Mouse (Mus musculus): ENCODE measurements around the gene Mtmr14. TPM values are rescaled to one million over a fixed set of nuclear protein-coding genes. Genes with fewer than 3 reads are reported as not detected.

Mtmr14 gene
- polyA plus RNA-seq, 1 experiment: 19.5 TPM

- Histone ChIP-seq H3ac (ENCODE audit: control insufficient read depth, insufficient read length, low read depth) (no peak overlapping the region), H3K79me3 (ENCODE audit: low read depth) (no peaks in the 10 kb centered on the region), H3K79me2 (ENCODE audit: control insufficient read depth, insufficient read depth) (no peaks in the 10 kb centered on the region), H3K36me3 (ENCODE audit: control insufficient read depth, insufficient read depth) (peaks cover 20% of the 10 kb centered on the region), H3K27me3 (ENCODE audit: control insufficient read depth, insufficient read depth, insufficient read length) (no peaks in the 10 kb centered on the region), H3K4me3 (ENCODE audit: insufficient read depth, poor library complexity, severe bottlenecking) (no peak overlapping the region)
- no peak for TF ChIP-seq MYOD1 (IDR thresholded peaks at IDR 0.05; ENCODE audit: control insufficient read depth, insufficient read length, low read depth)
- no peak for TF ChIP-seq CTCF (IDR thresholded peaks at IDR 0.05; ENCODE audit: control insufficient read depth, insufficient read depth, insufficient read length)
- no peak for TF ChIP-seq MYOG (IDR thresholded peaks at IDR 0.05; ENCODE audit: control insufficient read depth, extremely low read depth, insufficient read length)
- no peak for TF ChIP-seq FOSL1 (IDR thresholded peaks at IDR 0.05; ENCODE audit: insufficient read depth, low read length, poor library complexity, severe bottlenecking)
- TF ChIP-seq CEBPB (IDR thresholded peaks at IDR 0.05; ENCODE audit: low read depth): no peak
- TF ChIP-seq MAX (IDR thresholded peaks at IDR 0.05): no peak
- no peak for TF ChIP-seq USF1 (IDR thresholded peaks at IDR 0.05; ENCODE audit: low read depth)
These were observed 7.9 kb downstream of the Mtmr14 start for GRCm38 (mm10) chr6:113245585-113245984.

DNA sequence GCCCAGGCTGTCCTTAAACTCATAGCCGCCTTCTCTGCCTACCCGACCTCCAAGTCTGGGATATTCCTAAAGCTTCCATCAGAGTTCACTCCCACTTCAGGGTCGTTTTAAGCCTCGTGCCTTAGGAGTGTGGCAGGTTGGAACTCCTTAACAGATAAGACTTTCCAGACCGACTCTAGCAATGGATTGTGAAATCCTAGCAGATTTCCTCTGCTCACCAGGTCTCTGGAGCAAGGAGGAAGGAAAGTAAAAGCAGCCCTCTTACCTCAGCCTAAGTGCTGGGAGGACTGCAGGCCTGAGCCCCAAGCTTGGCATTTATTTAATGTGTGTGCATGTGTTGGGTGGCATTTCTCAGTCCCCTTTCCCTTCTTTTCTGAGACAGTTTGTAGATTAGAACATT lies 13.1 kb downstream of the Mtmr14 start:
- Histone ChIP-seq H3K79me3 (ENCODE audit: low read depth) (no peaks in the 10 kb centered on the region), H3K4me3 (ENCODE audit: insufficient read depth, poor library complexity, severe bottlenecking) (no peak overlapping the region), H3K79me2 (ENCODE audit: control insufficient read depth, insufficient read depth) (no peaks in the 10 kb centered on the region), H3ac (ENCODE audit: control insufficient read depth, insufficient read length, low read depth) (no peak overlapping the region), H3K27me3 (ENCODE audit: control insufficient read depth, insufficient read depth, insufficient read length) (no peaks in the 10 kb centered on the region), H3K36me3 (ENCODE audit: control insufficient read depth, insufficient read depth) (peaks cover 29% of the 10 kb centered on the region)
- TF ChIP-seq FOSL1 (IDR thresholded peaks at IDR 0.05; ENCODE audit: insufficient read depth, low read length, poor library complexity, severe bottlenecking) (no peak), MAX (IDR thresholded peaks at IDR 0.05) (no peak), MYOD1 (IDR thresholded peaks at IDR 0.05; ENCODE audit: control insufficient read depth, insufficient read length, low read depth) (no peak), USF1 (IDR thresholded peaks at IDR 0.05; ENCODE audit: low read depth) (no peak), MYOG (IDR thresholded peaks at IDR 0.05; ENCODE audit: control insufficient read depth, extremely low read depth, insufficient read length) (no peak), CTCF (IDR thresholded peaks at IDR 0.05; ENCODE audit: control insufficient read depth, insufficient read depth, insufficient read length) (no peak), CEBPB (IDR thresholded peaks at IDR 0.05; ENCODE audit: low read depth) (no peak)

DNA sequence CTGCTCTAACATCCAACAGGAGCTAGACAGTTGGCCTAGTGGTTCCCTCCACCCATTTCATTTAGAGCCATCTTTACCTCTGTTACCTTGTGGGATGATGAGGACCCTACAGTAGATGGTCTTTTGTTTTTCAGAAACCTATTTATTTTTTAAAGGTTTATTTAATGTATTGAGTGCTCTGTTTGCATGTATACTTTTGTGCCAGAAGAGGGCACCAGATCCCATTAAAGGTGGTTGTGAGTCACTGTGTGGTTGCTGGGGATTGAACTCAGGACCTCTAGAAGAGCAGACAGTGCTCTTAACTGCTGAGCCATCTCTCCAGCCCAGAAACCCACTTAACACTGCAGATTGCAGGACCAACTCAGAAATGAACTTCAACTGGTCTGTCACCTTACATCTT lies 14.3 kb downstream of the Mtmr14 start:
- Histone ChIP-seq H3K79me3 (ENCODE audit: low read depth) (no peaks in the 10 kb centered on the region), H3ac (ENCODE audit: control insufficient read depth, insufficient read length, low read depth) (no peak overlapping the region), H3K27me3 (ENCODE audit: control insufficient read depth, insufficient read depth, insufficient read length) (no peaks in the 10 kb centered on the region), H3K4me3 (ENCODE audit: insufficient read depth, poor library complexity, severe bottlenecking) (no peak overlapping the region), H3K79me2 (ENCODE audit: control insufficient read depth, insufficient read depth) (no peaks in the 10 kb centered on the region), H3K36me3 (ENCODE audit: control insufficient read depth, insufficient read depth) (peaks cover 31% of the 10 kb centered on the region)
- TF ChIP-seq FOSL1 (IDR thresholded peaks at IDR 0.05; ENCODE audit: insufficient read depth, low read length, poor library complexity, severe bottlenecking) (no peak), MAX (IDR thresholded peaks at IDR 0.05) (no peak), MYOD1 (IDR thresholded peaks at IDR 0.05; ENCODE audit: control insufficient read depth, insufficient read length, low read depth) (no peak), MYOG (IDR thresholded peaks at IDR 0.05; ENCODE audit: control insufficient read depth, extremely low read depth, insufficient read length) (no peak), USF1 (IDR thresholded peaks at IDR 0.05; ENCODE audit: low read depth) (no peak), CTCF (IDR thresholded peaks at IDR 0.05; ENCODE audit: control insufficient read depth, insufficient read depth, insufficient read length) (no peak), CEBPB (IDR thresholded peaks at IDR 0.05; ENCODE audit: low read depth) (no peak)

DNA sequence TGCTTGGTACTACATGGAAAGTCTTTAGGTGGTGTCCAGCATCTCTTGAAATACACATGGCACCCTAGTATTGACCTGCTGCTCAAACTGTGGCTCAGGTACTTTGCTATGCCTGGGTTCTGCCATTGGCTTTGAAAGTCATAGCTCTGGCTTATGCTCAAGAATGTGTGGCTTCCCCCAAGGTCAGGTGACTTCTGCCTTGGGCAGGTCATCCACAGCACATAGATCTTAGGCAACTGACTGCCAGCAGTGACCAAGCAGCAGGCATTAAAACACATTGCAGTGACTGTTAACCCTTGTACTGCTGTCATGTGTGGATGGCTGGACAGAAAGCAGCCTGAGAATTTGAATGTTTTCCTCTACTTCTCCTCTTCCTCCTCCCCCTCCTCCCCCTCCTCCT lies 17.3 kb downstream of the Mtmr14 start:
- no peaks in the 10 kb centered on the region for H3K79me3 ChIP-seq (ENCODE audit: low read depth)
- no peak for TF ChIP-seq USF1 (IDR thresholded peaks at IDR 0.05; ENCODE audit: low read depth)
- no peak for TF ChIP-seq MAX (IDR thresholded peaks at IDR 0.05)
- no peak for TF ChIP-seq FOSL1 (IDR thresholded peaks at IDR 0.05; ENCODE audit: insufficient read depth, low read length, poor library complexity, severe bottlenecking)
- TF ChIP-seq CTCF (IDR thresholded peaks at IDR 0.05; ENCODE audit: control insufficient read depth, insufficient read depth, insufficient read length): no peak
- TF ChIP-seq CEBPB (IDR thresholded peaks at IDR 0.05; ENCODE audit: low read depth): no peak
- no peak for TF ChIP-seq MYOG (IDR thresholded peaks at IDR 0.05; ENCODE audit: control insufficient read depth, extremely low read depth, insufficient read length)
- no peak for TF ChIP-seq MYOD1 (IDR thresholded peaks at IDR 0.05; ENCODE audit: control insufficient read depth, insufficient read length, low read depth)
- no peak overlapping the region for H3K4me3 ChIP-seq (ENCODE audit: insufficient read depth, poor library complexity, severe bottlenecking)
- H3K36me3 ChIP-seq (ENCODE audit: control insufficient read depth, insufficient read depth): peaks cover 40% of the 10 kb centered on the region
- H3ac ChIP-seq (ENCODE audit: control insufficient read depth, insufficient read length, low read depth): no peak overlapping the region
- H3K79me2 ChIP-seq (ENCODE audit: control insufficient read depth, insufficient read depth): no peaks in the 10 kb centered on the region
- H3K27me3 ChIP-seq (ENCODE audit: control insufficient read depth, insufficient read depth, insufficient read length): no peaks in the 10 kb centered on the region

- H3K36me3 ChIP-seq (ENCODE audit: control insufficient read depth, insufficient read depth): peaks cover 28% of the 10 kb centered on the region
- no peak overlapping the region for H3K4me3 ChIP-seq (ENCODE audit: insufficient read depth, poor library complexity, severe bottlenecking)
- no peaks in the 10 kb centered on the region for H3K79me2 ChIP-seq (ENCODE audit: control insufficient read depth, insufficient read depth)
- H3ac ChIP-seq (ENCODE audit: control insufficient read depth, insufficient read length, low read depth): no peak overlapping the region
- no peaks in the 10 kb centered on the region for H3K79me3 ChIP-seq (ENCODE audit: low read depth)
- no peaks in the 10 kb centered on the region for H3K27me3 ChIP-seq (ENCODE audit: control insufficient read depth, insufficient read depth, insufficient read length)
- TF ChIP-seq MYOD1 (IDR thresholded peaks at IDR 0.05; ENCODE audit: control insufficient read depth, insufficient read length, low read depth) (no peak), CEBPB (IDR thresholded peaks at IDR 0.05; ENCODE audit: low read depth) (no peak), CTCF (IDR thresholded peaks at IDR 0.05; ENCODE audit: control insufficient read depth, insufficient read depth, insufficient read length) (no peak), MYOG (IDR thresholded peaks at IDR 0.05; ENCODE audit: control insufficient read depth, extremely low read depth, insufficient read length) (no peak), FOSL1 (IDR thresholded peaks at IDR 0.05; ENCODE audit: insufficient read depth, low read length, poor library complexity, severe bottlenecking) (no peak), MAX (IDR thresholded peaks at IDR 0.05) (no peak), USF1 (IDR thresholded peaks at IDR 0.05; ENCODE audit: low read depth) (no peak)
These were observed 23.7 kb downstream of the Mtmr14 start for GRCm38 (mm10) chr6:113261174-113261858.

Measured in C2C12 (cell line).